Mouse (Mus musculus): ENCODE data around the gene Naa10. TPM values are rescaled to one million over a fixed set of nuclear protein-coding genes. Genes with fewer than 3 reads are reported as not detected.

Gene Naa10
- polyA plus RNA-seq, 1 experiment: 87.9 TPM

- Histone ChIP-seq H3K9me3 (replicated peaks; ENCODE audit: control insufficient read depth, insufficient read depth, low read length, poor library complexity, severe bottlenecking) (no peaks in the 10 kb centered on the region), H3K4me3 (ENCODE audit: low read depth, low read length) (no peak overlapping the region), H3K9ac (ENCODE audit: low read depth, poor library complexity, severe bottlenecking) (no peak overlapping the region), H3K4me1 (ENCODE audit: control insufficient read depth, insufficient read depth, low read length) (no peaks in the 10 kb centered on the region), H3K27me3 (ENCODE audit: control insufficient read depth, insufficient read depth, low read length, poor library complexity, severe bottlenecking) (no peaks in the 10 kb centered on the region), H3K27ac (ENCODE audit: insufficient read depth, low read length) (no peak overlapping the region), H3K36me3 (ENCODE audit: control insufficient read depth, insufficient read depth, low read length, poor library complexity, severe bottlenecking) (no peaks in the 10 kb centered on the region)
- TF ChIP-seq EP300 (IDR thresholded peaks at IDR 0.05; ENCODE audit: insufficient read depth, low read depth, low read length) (no peak), POLR2A (IDR thresholded peaks at IDR 0.05; ENCODE audit: insufficient read depth, low read length) (no peak), CTCF (IDR thresholded peaks at IDR 0.05; ENCODE audit: low read depth, low read length) (no peak)
Observed at GRCm38 (mm10) chrX:73871956-73872355, 49.8 kb downstream of the Naa10 start.

GRCm38 (mm10) chrX:73871474-73871873 is 50.3 kb downstream of the Naa10 start:
- Histone ChIP-seq H3K27me3 (ENCODE audit: control insufficient read depth, insufficient read depth, low read length, poor library complexity, severe bottlenecking) (no peaks in the 10 kb centered on the region), H3K9me3 (replicated peaks; ENCODE audit: control insufficient read depth, insufficient read depth, low read length, poor library complexity, severe bottlenecking) (no peaks in the 10 kb centered on the region), H3K36me3 (ENCODE audit: control insufficient read depth, insufficient read depth, low read length, poor library complexity, severe bottlenecking) (no peaks in the 10 kb centered on the region), H3K4me3 (ENCODE audit: low read depth, low read length) (no peak overlapping the region), H3K4me1 (ENCODE audit: control insufficient read depth, insufficient read depth, low read length) (no peaks in the 10 kb centered on the region), H3K9ac (ENCODE audit: low read depth, poor library complexity, severe bottlenecking) (no peak overlapping the region), H3K27ac (ENCODE audit: insufficient read depth, low read length) (no peak overlapping the region)
- TF ChIP-seq POLR2A (IDR thresholded peaks at IDR 0.05; ENCODE audit: insufficient read depth, low read length) (no peak), CTCF (IDR thresholded peaks at IDR 0.05; ENCODE audit: low read depth, low read length) (no peak), EP300 (IDR thresholded peaks at IDR 0.05; ENCODE audit: insufficient read depth, low read depth, low read length) (no peak)

GRCm38 (mm10) chrX:73869334-73869733 is 52.4 kb downstream of the Naa10 start:
- Histone ChIP-seq H3K36me3 (ENCODE audit: control insufficient read depth, insufficient read depth, low read length, poor library complexity, severe bottlenecking) (no peaks in the 10 kb centered on the region), H3K9ac (ENCODE audit: low read depth, poor library complexity, severe bottlenecking) (no peak overlapping the region), H3K27ac (ENCODE audit: insufficient read depth, low read length) (no peak overlapping the region), H3K4me3 (ENCODE audit: low read depth, low read length) (no peak overlapping the region), H3K9me3 (replicated peaks; ENCODE audit: control insufficient read depth, insufficient read depth, low read length, poor library complexity, severe bottlenecking) (no peaks in the 10 kb centered on the region), H3K27me3 (ENCODE audit: control insufficient read depth, insufficient read depth, low read length, poor library complexity, severe bottlenecking) (no peaks in the 10 kb centered on the region), H3K4me1 (ENCODE audit: control insufficient read depth, insufficient read depth, low read length) (no peaks in the 10 kb centered on the region)
- TF ChIP-seq CTCF (IDR thresholded peaks at IDR 0.05; ENCODE audit: low read depth, low read length): no peak
- TF ChIP-seq EP300 (IDR thresholded peaks at IDR 0.05; ENCODE audit: insufficient read depth, low read depth, low read length): no peak
- no peak for TF ChIP-seq POLR2A (IDR thresholded peaks at IDR 0.05; ENCODE audit: insufficient read depth, low read length)

- TF ChIP-seq POLR2A (IDR thresholded peaks at IDR 0.05; ENCODE audit: insufficient read depth, low read length) (no peak), EP300 (IDR thresholded peaks at IDR 0.05; ENCODE audit: insufficient read depth, low read depth, low read length) (no peak), CTCF (IDR thresholded peaks at IDR 0.05; ENCODE audit: low read depth, low read length) (no peak)
- H3K4me3 ChIP-seq (ENCODE audit: low read depth, low read length): no peak overlapping the region
- no peaks in the 10 kb centered on the region for H3K4me1 ChIP-seq (ENCODE audit: control insufficient read depth, insufficient read depth, low read length)
- H3K36me3 ChIP-seq (ENCODE audit: control insufficient read depth, insufficient read depth, low read length, poor library complexity, severe bottlenecking): no peaks in the 10 kb centered on the region
- no peaks in the 10 kb centered on the region for H3K27me3 ChIP-seq (ENCODE audit: control insufficient read depth, insufficient read depth, low read length, poor library complexity, severe bottlenecking)
- no peak overlapping the region for H3K27ac ChIP-seq (ENCODE audit: insufficient read depth, low read length)
- H3K9ac ChIP-seq (ENCODE audit: low read depth, poor library complexity, severe bottlenecking): no peak overlapping the region
- H3K9me3 ChIP-seq (replicated peaks; ENCODE audit: control insufficient read depth, insufficient read depth, low read length, poor library complexity, severe bottlenecking): no peaks in the 10 kb centered on the region
Observed at GRCm38 (mm10) chrX:73867852-73868251, 53.9 kb downstream of the Naa10 start.

GRCm38 (mm10) chrX:73867256-73867655 is 54.5 kb downstream of the Naa10 start:
- H3K27ac ChIP-seq (ENCODE audit: insufficient read depth, low read length): no peak overlapping the region
- no peak overlapping the region for H3K4me3 ChIP-seq (ENCODE audit: low read depth, low read length)
- H3K9me3 ChIP-seq (replicated peaks; ENCODE audit: control insufficient read depth, insufficient read depth, low read length, poor library complexity, severe bottlenecking): no peaks in the 10 kb centered on the region
- TF ChIP-seq POLR2A (IDR thresholded peaks at IDR 0.05; ENCODE audit: insufficient read depth, low read length): no peak
- no peak for TF ChIP-seq CTCF (IDR thresholded peaks at IDR 0.05; ENCODE audit: low read depth, low read length)
- no peak for TF ChIP-seq EP300 (IDR thresholded peaks at IDR 0.05; ENCODE audit: insufficient read depth, low read depth, low read length)
- no peaks in the 10 kb centered on the region for H3K27me3 ChIP-seq (ENCODE audit: control insufficient read depth, insufficient read depth, low read length, poor library complexity, severe bottlenecking)
- H3K9ac ChIP-seq (ENCODE audit: low read depth, poor library complexity, severe bottlenecking): no peak overlapping the region
- H3K4me1 ChIP-seq (ENCODE audit: control insufficient read depth, insufficient read depth, low read length): no peaks in the 10 kb centered on the region
- H3K36me3 ChIP-seq (ENCODE audit: control insufficient read depth, insufficient read depth, low read length, poor library complexity, severe bottlenecking): no peaks in the 10 kb centered on the region

Other genes starting within 250 kb of the Naa10 start
- 74.8 and 76.8 TPM in 2 replicates for gene Slc6a8, start 248.8 kb downstream of the Naa10 start, polyA plus RNA-seq (2011; ENCODE audit: insufficient read depth, insufficient read length, low read depth, missing spikeins)
- gene Bcap31, start 205.8 kb downstream of the Naa10 start, polyA plus RNA-seq (2011; ENCODE audit: insufficient read depth, insufficient read length, low read depth, missing spikeins): 120 and 123 TPM in 2 replicates
- gene Abcd1, start 205.3 kb downstream of the Naa10 start, polyA plus RNA-seq (2011; ENCODE audit: insufficient read depth, insufficient read length, low read depth, missing spikeins): 8.0 and 10.3 TPM in 2 replicates
- not detected in 2 replicates for gene Plxnb3, start 164.9 kb downstream of the Naa10 start, polyA plus RNA-seq (2011; ENCODE audit: insufficient read depth, insufficient read length, low read depth, missing spikeins)
- not detected in 2 replicates for gene Srpk3, start 147.5 kb downstream of the Naa10 start, polyA plus RNA-seq (2011; ENCODE audit: insufficient read depth, insufficient read length, low read depth, missing spikeins)
- 147 and 151 TPM in 2 replicates for gene Idh3g, start 135.0 kb downstream of the Naa10 start, polyA plus RNA-seq (2011; ENCODE audit: insufficient read depth, insufficient read length, low read depth, missing spikeins)
- gene Ssr4, start 134.9 kb downstream of the Naa10 start, polyA plus RNA-seq (2011; ENCODE audit: insufficient read depth, insufficient read length, low read depth, missing spikeins): 108 and 132 TPM in 2 replicates
- 22.0 and 24.1 TPM in 2 replicates for gene Pdzd4, start 97.0 kb downstream of the Naa10 start, polyA plus RNA-seq (2011; ENCODE audit: insufficient read depth, insufficient read length, low read depth, missing spikeins)
- gene Avpr2, start 29.8 kb downstream of the Naa10 start, polyA plus RNA-seq (2011; ENCODE audit: insufficient read depth, insufficient read length, low read depth, missing spikeins): not detected in 2 replicates
- 3.4 and 4.5 TPM in 2 replicates for gene L1cam, start 25.8 kb downstream of the Naa10 start, polyA plus RNA-seq (2011; ENCODE audit: insufficient read depth, insufficient read length, low read depth, missing spikeins)
- gene Arhgap4, start 74 bp downstream of the Naa10 start, polyA plus RNA-seq (2011; ENCODE audit: insufficient read depth, insufficient read length, low read depth, missing spikeins): 3.5 and 4.7 TPM in 2 replicates
- gene Renbp, start 8.9 kb upstream of the Naa10 start, polyA plus RNA-seq (2011; ENCODE audit: insufficient read depth, insufficient read length, low read depth, missing spikeins): 79.7 and 84.6 TPM in 2 replicates
- 91.4 and 96.4 TPM in 2 replicates for gene Hcfc1, start 44.4 kb upstream of the Naa10 start, polyA plus RNA-seq (2011; ENCODE audit: insufficient read depth, insufficient read length, low read depth, missing spikeins)
- gene Irak1, start 102.0 kb upstream of the Naa10 start, polyA plus RNA-seq (2011; ENCODE audit: insufficient read depth, insufficient read length, low read depth, missing spikeins): 35.1 and 35.4 TPM in 2 replicates
- gene Opn1mw, start 205.5 kb upstream of the Naa10 start, polyA plus RNA-seq (2011; ENCODE audit: insufficient read depth, insufficient read length, low read depth, missing spikeins): not detected in 2 replicates
- 21.5 and 22.7 TPM in 2 replicates for gene Mecp2, start 213.4 kb upstream of the Naa10 start, polyA plus RNA-seq (2011; ENCODE audit: insufficient read depth, insufficient read length, low read depth, missing spikeins)
- gene Tex28, start 245.9 kb upstream of the Naa10 start, polyA plus RNA-seq (2011; ENCODE audit: insufficient read depth, insufficient read length, low read depth, missing spikeins): not detected in 2 replicates

Data from ES-Bruce4 (cell line).